Mouse (Mus musculus) stomach, embryonic 14.5 days (tissue): ENCODE measurements around the gene Zfp239. TPM values are rescaled to one million over a fixed set of nuclear protein-coding genes. Genes with fewer than 3 reads are reported as not detected.

Source experiments
- ATAC-seq: fragments of 200-750 bp; cut with Nextera tagmentation; 2 replicates; pipeline ENCODE4 v1.8.0; 2017; ENCODE audit warnings: low read depth, moderate TSS enrichment; ENCODE audit not compliant: insufficient number of reproducible peaks, insufficient read depth, low FRiP score
- H3K27ac ChIP-seq: fragments of 300-500 bp; sonication (generic); 2 replicates; pipeline ENCODE4 v1.5.1; 2014; ENCODE audit warnings: mild to moderate bottlenecking, low read length, moderate library complexity, mixed read lengths
- H3K27me3 ChIP-seq: fragments of 300-500 bp; sonication (generic); 2 replicates; pipeline ENCODE4 v1.6.1; 2014; ENCODE audit warnings: low read length, control low read depth, mixed read lengths; ENCODE audit not compliant: control insufficient read depth, insufficient read depth
- H3K36me3 ChIP-seq: fragments of 300-500 bp; sonication (generic); 2 replicates; pipeline ENCODE4 v1.6.1; 2014; ENCODE audit warnings: mild to moderate bottlenecking, control low read depth, low read length, moderate library complexity, mixed read lengths; ENCODE audit not compliant: control insufficient read depth, insufficient read depth
- H3K4me1 ChIP-seq: fragments of 300-500 bp; sonication (generic); 2 replicates; pipeline ENCODE4 v1.6.1; 2014; ENCODE audit warnings: low read length, control low read depth, mixed read lengths; ENCODE audit not compliant: control insufficient read depth, insufficient read depth
- H3K4me2 ChIP-seq: fragments of 300-500 bp; sonication (generic); replicated peaks from 2 replicates; pipeline ENCODE4 v1.6.1; 2014; ENCODE audit warnings: low read depth, low read length, control low read depth
- H3K4me3 ChIP-seq: fragments of 300-500 bp; sonication (generic); 2 replicates; pipeline ENCODE4 v1.5.1; 2014; ENCODE audit warnings: low read depth, low read length, control low read depth
- H3K9ac ChIP-seq: fragments of 300-500 bp; sonication (generic); replicated peaks from 2 replicates; pipeline ENCODE4 v1.6.1; 2014; ENCODE audit warnings: low read depth, mild to moderate bottlenecking, control low read depth, low read length, moderate library complexity, mixed read lengths
- H3K9me3 ChIP-seq: fragments of 300-500 bp; sonication (generic); 2 replicates; pipeline ENCODE4 v1.6.1; 2016; ENCODE audit warnings: low read depth, low read length, control low read depth; ENCODE audit not compliant: control insufficient read depth
- WGBS: fragments of 180-500 bp; shearing (Covaris S2); extraction: QIAGEN DNeasy Blood & Tissue Kit; methylation state at CpG from one replicate; pipeline ENCODE4 v1.1.7; 2014; 5-methylcytosine and 5-hydroxymethylcytosine counted together
- polyA plus RNA-seq: library from polyadenylated mRNA; unstranded; fragments of >200 nt; fragmentation: Nextera tagmentation; extraction: Ambion mirVana; gene quantifications from 2 replicates; pipeline ENCODE4 v1.2.1, GENCODE M21; 2014

The Zfp239 gene
- polyA plus RNA-seq, 1 experiment from 2014 or later, result 7.6 TPM

- WGBS, result 70% methylated on average over 7 of the region's 7 CpGs
- no peaks in the 10 kb centered on the region for H3K36me3 ChIP-seq
- no peak overlapping the region for H3K9ac ChIP-seq
- no peaks in the 10 kb centered on the region for H3K27me3 ChIP-seq
- no peak overlapping the region for H3K4me3 ChIP-seq
- H3K9me3 ChIP-seq, result no peaks in the 10 kb centered on the region
- no peak overlapping the region for H3K27ac ChIP-seq
- H3K4me1 ChIP-seq, result 0 out of 2 replicates have a peak, but pooled peaks cover 7% of the 10 kb centered on the region
- ATAC-seq, result no peak
- no peak overlapping the region for H3K4me2 ChIP-seq
Observed at GRCm38 (mm10) chr6:117881997-117882396, 20.1 kb downstream of the Zfp239 start.

- 80% methylated on average over 2 of the region's 2 CpGs for WGBS
- no peaks in the 10 kb centered on the region for H3K9me3 ChIP-seq
- no peak for ATAC-seq
Observed at GRCm38 (mm10) chr6:117885943-117886342, 24.0 kb downstream of the Zfp239 start.

GRCm38 (mm10) chr6:117888032-117888431 lies 26.1 kb downstream of the Zfp239 start:
- WGBS, result 33% methylated on average over 1 of the region's 1 CpGs
- H3K9ac ChIP-seq, result no peak overlapping the region
- ATAC-seq, result no peak
- no peaks in the 10 kb centered on the region for H3K4me1 ChIP-seq
- no peaks in the 10 kb centered on the region for H3K27me3 ChIP-seq
- no peak overlapping the region for H3K4me3 ChIP-seq
- no peak overlapping the region for H3K27ac ChIP-seq
- H3K9me3 ChIP-seq, result no peaks in the 10 kb centered on the region
- H3K36me3 ChIP-seq, result no peaks in the 10 kb centered on the region
- no peak overlapping the region for H3K4me2 ChIP-seq

More at GRCm38 (mm10) chr6:117885943-117886342, 24.0 kb downstream of the Zfp239 start:
- Histone ChIP-seq H3K27ac (no peak overlapping the region), H3K4me3 (no peak overlapping the region), H3K27me3 (no peaks in the 10 kb centered on the region), H3K36me3 (no peaks in the 10 kb centered on the region), H3K9ac (no peak overlapping the region), H3K4me1 (0 out of 2 replicates have a peak, but pooled peaks cover 1% of the 10 kb centered on the region), H3K4me2 (no peak overlapping the region)

GRCm38 (mm10) chr6:117888642-117889096 lies 26.8 kb downstream of the Zfp239 start:
- no peaks in the 10 kb centered on the region for H3K4me1 ChIP-seq
- no peak overlapping the region for H3K9ac ChIP-seq
- WGBS, result 85% methylated on average over 2 of the region's 2 CpGs
- no peak overlapping the region for H3K27ac ChIP-seq
- H3K9me3 ChIP-seq, result no peaks in the 10 kb centered on the region
- no peak for ATAC-seq
- no peak overlapping the region for H3K4me2 ChIP-seq
- H3K4me3 ChIP-seq, result no peak overlapping the region
- H3K36me3 ChIP-seq, result no peaks in the 10 kb centered on the region
- no peaks in the 10 kb centered on the region for H3K27me3 ChIP-seq

GRCm38 (mm10) chr6:117890257-117890656 lies 28.4 kb downstream of the Zfp239 start:
- Histone ChIP-seq H3K36me3 (no peaks in the 10 kb centered on the region), H3K4me2 (no peak overlapping the region), H3K27ac (no peak overlapping the region), H3K27me3 (no peaks in the 10 kb centered on the region), H3K4me3 (no peak overlapping the region), H3K9ac (no peak overlapping the region), H3K9me3 (no peaks in the 10 kb centered on the region), H3K4me1 (no peaks in the 10 kb centered on the region)
- ATAC-seq, result no peak
- WGBS, result 79% methylated on average over 6 of the region's 6 CpGs

GRCm38 (mm10) chr6:117891369-117892160 lies 29.7 kb downstream of the Zfp239 start:
- Histone ChIP-seq H3K36me3 (no peaks in the 10 kb centered on the region), H3K4me2 (no peak overlapping the region), H3K4me1 (no peaks in the 10 kb centered on the region), H3K9ac (no peak overlapping the region), H3K27ac (no peak overlapping the region), H3K9me3 (no peaks in the 10 kb centered on the region), H3K27me3 (no peaks in the 10 kb centered on the region), H3K4me3 (no peak overlapping the region)
- ATAC-seq, result no peak
- WGBS, result 48% methylated on average over 14 of the region's 14 CpGs

GRCm38 (mm10) chr6:117892386-117892785 lies 30.5 kb downstream of the Zfp239 start:
- Histone ChIP-seq H3K4me1 (no peaks in the 10 kb centered on the region), H3K27me3 (no peaks in the 10 kb centered on the region), H3K36me3 (no peaks in the 10 kb centered on the region), H3K9me3 (no peaks in the 10 kb centered on the region), H3K4me3 (no peak overlapping the region), H3K27ac (no peak overlapping the region), H3K9ac (no peak overlapping the region), H3K4me2 (no peak overlapping the region)
- 59% methylated on average over 3 of the region's 3 CpGs for WGBS
- ATAC-seq, result no peak

GRCm38 (mm10) chr6:117893435-117893834 lies 31.5 kb downstream of the Zfp239 start:
- H3K4me3 ChIP-seq, result no peak overlapping the region
- no peaks in the 10 kb centered on the region for H3K9me3 ChIP-seq
- 80% methylated on average over 2 of the region's 2 CpGs for WGBS
- no peaks in the 10 kb centered on the region for H3K4me1 ChIP-seq
- H3K27me3 ChIP-seq, result no peaks in the 10 kb centered on the region
- no peak for ATAC-seq
- H3K36me3 ChIP-seq, result no peaks in the 10 kb centered on the region
- no peak overlapping the region for H3K27ac ChIP-seq
- H3K4me2 ChIP-seq, result no peak overlapping the region
- no peak overlapping the region for H3K9ac ChIP-seq
